Mouse (Mus musculus) forebrain, embryonic 10.5 days (tissue): Measurements from ENCODE around the gene Tcp11l2. TPM values are rescaled to one million over a fixed set of nuclear protein-coding genes. Genes with fewer than 3 reads are reported as not detected.

Experiments
- DNase-seq: peaks from one replicate; pipeline ENCODE4 v3.0.0-alpha.2; 2017; ENCODE audit warnings: low spot score; ENCODE audit errors: extremely low spot score
- H3K27ac ChIP-seq: fragments of 300-500 bp; sonication (generic); 2 replicates; pipeline ENCODE4 v1.5.1; 2016; ENCODE audit warnings: mild to moderate bottlenecking
- H3K27me3 ChIP-seq: fragments of 300-500 bp; sonication (generic); 2 replicates; pipeline ENCODE4 v1.6.1; 2016; ENCODE audit warnings: mild to moderate bottlenecking; ENCODE audit not compliant: poor library complexity, severe bottlenecking
- H3K36me3 ChIP-seq: fragments of 300-500 bp; sonication (generic); replicated peaks from 2 replicates; pipeline ENCODE4 v1.6.1; 2016; ENCODE audit warnings: mild to moderate bottlenecking, moderate library complexity
- H3K4me1 ChIP-seq: fragments of 300-500 bp; sonication (generic); 2 replicates; pipeline ENCODE4 v1.6.1; 2016
- H3K4me3 ChIP-seq: fragments of 300-500 bp; sonication (generic); 2 replicates; pipeline ENCODE4 v1.5.1; 2016; ENCODE audit warnings: mild to moderate bottlenecking, moderate library complexity
- H3K9me3 ChIP-seq: fragments of 300-500 bp; sonication (generic); 2 replicates; pipeline ENCODE4 v1.6.1; 2016; ENCODE audit warnings: mild to moderate bottlenecking, moderate library complexity
- WGBS: fragments of 180-500 bp; shearing (Covaris S2); methylation state at CpG from one replicate; pipeline ENCODE4 v1.1.7; 2016; 5-methylcytosine and 5-hydroxymethylcytosine counted together
- polyA plus RNA-seq: library from polyadenylated mRNA; unstranded; fragments of >200 nt; fragmentation: Nextera tagmentation; extraction: Ambion mirVana; gene quantifications from 2 replicates; pipeline ENCODE4 v1.2.1, GENCODE M21; 2016

The Tcp11l2 gene
- polyA plus RNA-seq, 1 experiment from 2014 or later, result 2.6 TPM

DNA sequence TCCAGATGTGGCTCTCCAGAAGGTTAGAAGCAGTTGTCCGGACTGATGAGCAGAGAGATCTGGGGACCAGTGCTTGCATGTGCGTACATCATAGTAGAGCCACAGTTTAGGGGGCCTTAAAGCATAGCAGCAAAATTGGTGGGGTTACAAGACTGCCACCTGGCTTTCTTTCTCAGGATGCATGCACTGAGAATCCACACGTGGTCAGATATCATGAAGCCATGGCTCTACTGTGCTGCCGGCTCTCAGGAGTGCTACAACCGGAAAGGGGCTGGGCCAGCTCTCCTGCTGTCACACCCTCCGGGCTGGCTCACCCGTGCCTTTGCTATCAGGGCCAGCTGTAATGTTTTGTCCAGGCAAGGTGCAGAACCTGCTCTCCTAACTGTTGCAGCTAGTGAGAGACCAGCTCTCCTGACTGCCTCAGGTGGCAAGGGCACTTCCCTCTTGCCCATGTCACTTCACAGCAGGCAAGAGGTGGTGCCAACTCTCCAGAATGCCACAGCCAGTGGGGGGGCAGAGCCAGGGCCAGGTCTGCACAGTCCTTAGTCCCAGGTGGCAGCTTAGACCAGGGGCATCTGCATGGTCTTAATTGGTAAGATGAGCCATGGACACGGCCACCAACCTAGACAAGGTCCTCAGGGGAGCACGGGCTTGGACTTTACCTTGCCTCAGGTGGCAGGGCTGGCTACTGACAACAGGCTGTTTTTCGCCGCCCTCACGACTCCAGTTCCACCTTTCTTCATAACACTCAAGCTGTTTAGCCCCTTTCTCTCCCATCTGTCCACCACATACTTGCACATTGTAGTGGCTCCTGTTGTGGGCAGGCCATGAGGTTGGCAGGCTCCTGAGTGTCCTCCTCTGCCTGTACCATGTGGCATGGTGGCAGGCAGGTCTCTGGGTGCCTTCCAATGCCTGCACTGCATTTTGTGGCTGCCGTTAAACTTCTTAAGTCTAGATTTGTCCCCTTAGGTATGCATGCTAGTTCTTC is 13.6 kb upstream of the Tcp11l2 start:
- 71% methylated on average over 13 of the region's 13 CpGs for WGBS
- Histone ChIP-seq H3K9me3 (peaks cover 11% of the 10 kb centered on the region; the same call in 1 of the 2 replicates), H3K4me1 (peaks cover 9% of the 10 kb centered on the region), H3K4me3 (no peak overlapping the region), H3K27me3 (no peaks in the 10 kb centered on the region), H3K36me3 (no peaks in the 10 kb centered on the region), H3K27ac (0 out of 2 replicates have a peak overlapping the region, but pooled peaks have one; percentile 9)
- DNase-seq, result no peak

DNA sequence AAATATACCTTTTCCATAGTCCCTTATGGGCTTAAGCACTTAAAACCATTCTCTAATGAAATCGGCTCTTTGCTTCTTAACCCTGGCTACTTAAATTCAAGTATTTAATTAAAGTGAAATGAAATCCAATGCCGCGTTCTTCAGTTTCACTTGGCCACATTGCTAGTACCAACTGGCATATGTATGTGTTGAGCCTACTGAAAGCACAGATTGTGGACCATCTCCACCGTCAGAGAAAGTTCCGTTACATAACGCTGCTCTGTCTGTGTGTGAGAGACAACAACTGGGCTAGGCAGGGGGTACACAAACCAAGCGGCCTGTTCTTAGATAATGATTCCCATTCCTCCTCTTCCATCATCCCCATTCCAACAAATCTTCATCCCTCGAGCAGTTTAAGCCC is 12.0 kb upstream of the Tcp11l2 start:
- no peak for DNase-seq
- WGBS, result 88% methylated on average over 8 of the region's 8 CpGs

DNA sequence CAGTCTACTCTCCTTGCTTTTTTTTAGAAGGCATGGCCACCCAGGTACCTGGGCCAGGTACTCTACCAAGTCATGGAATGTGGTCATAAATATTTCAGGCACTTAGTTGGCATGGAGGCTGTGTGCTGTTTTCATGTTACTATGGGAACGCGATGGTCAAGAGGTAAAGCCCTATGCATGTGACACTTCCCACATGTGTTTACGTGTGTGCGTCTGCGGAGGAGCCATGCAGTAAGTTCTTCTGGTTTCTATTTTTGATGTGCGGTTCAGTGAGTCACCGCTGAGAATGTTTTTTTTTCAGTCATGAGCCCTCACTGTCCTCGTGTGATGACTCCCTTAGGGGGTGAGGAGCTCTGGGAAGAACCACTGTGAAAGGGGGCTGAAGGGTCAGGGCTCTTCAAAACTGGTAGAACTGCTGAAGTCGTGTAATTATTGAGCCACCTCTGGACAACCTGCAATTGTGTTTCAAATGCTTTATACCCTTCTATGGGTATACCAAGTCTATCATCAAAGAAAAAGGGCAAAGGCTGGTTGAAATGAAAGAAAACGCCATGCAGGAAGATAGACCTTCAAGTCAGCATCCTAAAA is 5.3 kb upstream of the Tcp11l2 start:
- 91% methylated on average over 10 of the region's 10 CpGs for whole genome bisulfite sequencing
- Histone ChIP-seq H3K36me3 (no peaks in the 10 kb centered on the region), H3K27me3 (no peaks in the 10 kb centered on the region), H3K27ac (no peak overlapping the region), H3K4me1 (peaks cover 4% of the 10 kb centered on the region), H3K4me3 (no peak overlapping the region), H3K9me3 (no peaks in the 10 kb centered on the region)
- no peak for DNase-seq

More for the DNA sequence above, 12.0 kb upstream of the Tcp11l2 start:
- H3K9me3 ChIP-seq, result no peaks in the 10 kb centered on the region
- H3K27me3 ChIP-seq, result no peaks in the 10 kb centered on the region
- H3K36me3 ChIP-seq, result no peaks in the 10 kb centered on the region
- H3K4me1 ChIP-seq, result peaks cover 9% of the 10 kb centered on the region
- H3K4me3 ChIP-seq, result no peak overlapping the region
- H3K27ac ChIP-seq, result no peak overlapping the region

DNA sequence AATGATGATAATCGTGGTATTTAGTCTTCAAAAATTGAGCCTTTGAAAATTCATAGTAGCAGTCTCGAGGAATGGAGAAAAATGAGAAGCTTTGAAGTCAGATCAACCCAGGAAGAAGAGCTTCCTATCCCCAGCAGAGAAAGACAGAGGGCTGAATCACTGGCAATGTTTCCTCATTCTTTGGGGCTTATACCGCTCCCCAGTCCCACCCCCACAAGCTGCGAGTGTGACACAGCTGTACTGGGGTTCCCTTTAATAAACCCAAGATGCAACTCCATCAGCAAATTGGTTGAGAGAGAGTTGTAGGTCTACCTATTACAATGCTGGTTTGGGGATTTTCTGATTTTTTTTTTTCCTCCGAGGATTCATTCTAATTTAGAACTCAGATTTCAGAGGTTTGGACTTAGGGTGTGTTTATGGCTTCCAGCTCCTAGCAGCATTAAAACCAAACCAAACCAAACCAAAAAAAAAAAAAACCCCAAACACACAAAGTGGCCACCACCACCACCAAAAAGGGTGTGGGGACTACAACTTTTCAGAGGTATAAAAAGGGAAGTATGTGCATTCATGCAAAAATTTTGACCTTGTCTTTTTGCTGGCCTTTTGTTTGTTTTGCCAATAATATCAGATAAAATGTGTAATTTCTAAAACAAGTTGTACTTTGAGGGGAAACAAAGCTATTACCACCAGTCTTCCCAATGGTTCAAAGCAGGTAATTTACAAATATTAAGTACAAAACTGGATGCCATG is 2.6 kb upstream of the Tcp11l2 start:
- Histone ChIP-seq H3K27me3 (peaks cover 14% of the 10 kb centered on the region), H3K4me1 (peaks cover 17% of the 10 kb centered on the region), H3K4me3 (no peak overlapping the region), H3K36me3 (no peaks in the 10 kb centered on the region), H3K27ac (no peak overlapping the region), H3K9me3 (no peaks in the 10 kb centered on the region)
- 72% methylated on average over 5 of the region's 5 CpGs for WGBS
- no peak for DNase-seq

- Histone ChIP-seq H3K36me3 (no peaks in the 10 kb centered on the region), H3K4me1 (peaks cover 17% of the 10 kb centered on the region), H3K27me3 (peaks cover 16% of the 10 kb centered on the region), H3K4me3 (peak overlapping the region; percentile 89), H3K9me3 (no peaks in the 10 kb centered on the region), H3K27ac (peak overlapping the region; percentile 93; the same call in 1 of the 2 replicates)
- no peak for DNase-seq
- WGBS, result under 1% methylated on average over 14 of the region's 14 CpGs
Measured at GRCm38 (mm10) chr10:84576029-84576394, 414 bp upstream of the Tcp11l2 start.

DNA sequence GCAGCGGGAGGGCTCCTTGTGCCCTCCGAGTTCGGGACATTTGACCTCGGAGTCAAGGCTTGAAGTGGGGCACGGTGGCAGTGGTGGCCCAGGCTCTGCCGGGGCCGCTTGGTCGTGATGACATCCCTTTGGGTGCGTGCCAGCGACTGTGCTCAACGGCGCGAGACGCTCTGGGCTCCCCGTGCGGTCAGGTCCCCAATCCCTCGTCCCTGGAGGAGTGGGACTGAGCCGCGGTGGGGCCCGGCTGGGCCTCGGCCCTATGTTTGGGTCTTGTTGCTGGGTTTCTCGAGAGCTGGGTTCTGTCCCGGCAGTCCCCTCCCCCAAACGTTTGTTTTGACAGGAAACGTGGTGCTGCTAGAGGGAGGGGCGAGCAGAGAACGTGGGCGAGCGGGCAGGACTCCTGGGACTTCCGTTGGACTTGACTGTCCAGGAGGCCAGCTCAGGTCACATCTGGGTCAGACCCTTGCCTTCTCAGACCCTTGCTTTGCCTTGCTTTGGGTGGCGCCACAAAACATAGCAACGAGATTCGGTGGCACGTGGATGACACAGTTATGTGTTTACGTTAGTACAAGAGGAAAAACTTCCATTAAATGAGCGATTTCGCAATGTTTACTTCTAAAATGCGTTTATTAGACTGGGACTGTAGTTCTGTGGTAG is 773 bp downstream of the Tcp11l2 start:
- WGBS, result 6% methylated on average over 38 of the region's 38 CpGs
- Histone ChIP-seq H3K27ac (peak overlapping the region; percentile 93), H3K4me3 (peak overlapping the region; percentile 89), H3K27me3 (peaks cover 16% of the 10 kb centered on the region), H3K36me3 (no peaks in the 10 kb centered on the region), H3K9me3 (no peaks in the 10 kb centered on the region), H3K4me1 (peaks cover 17% of the 10 kb centered on the region)
- peak; percentile 47 for DNase-seq

DNA sequence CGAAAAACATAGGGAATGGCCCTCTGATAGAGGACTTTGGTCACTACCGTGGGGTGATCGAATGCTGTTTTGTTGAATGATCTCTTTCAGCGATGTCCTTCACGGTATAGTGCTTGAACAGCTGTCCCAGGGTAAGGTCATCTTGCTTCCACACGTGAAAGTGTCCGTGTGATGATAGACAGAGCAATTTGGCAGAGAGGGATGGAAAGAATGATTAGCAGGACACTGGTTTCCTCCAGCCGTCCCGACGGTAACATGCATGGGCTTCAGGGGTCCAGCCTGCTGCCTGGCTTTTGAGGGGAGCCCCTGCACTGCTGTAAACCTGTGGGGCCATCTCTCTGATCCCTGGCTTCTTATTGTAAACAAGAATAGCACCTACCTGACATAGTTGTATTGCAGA is 2.3 kb downstream of the Tcp11l2 start:
- Histone ChIP-seq H3K4me3 (no peak overlapping the region), H3K27me3 (peaks cover 16% of the 10 kb centered on the region)
- WGBS, result 84% methylated on average over 10 of the region's 10 CpGs

DNA sequence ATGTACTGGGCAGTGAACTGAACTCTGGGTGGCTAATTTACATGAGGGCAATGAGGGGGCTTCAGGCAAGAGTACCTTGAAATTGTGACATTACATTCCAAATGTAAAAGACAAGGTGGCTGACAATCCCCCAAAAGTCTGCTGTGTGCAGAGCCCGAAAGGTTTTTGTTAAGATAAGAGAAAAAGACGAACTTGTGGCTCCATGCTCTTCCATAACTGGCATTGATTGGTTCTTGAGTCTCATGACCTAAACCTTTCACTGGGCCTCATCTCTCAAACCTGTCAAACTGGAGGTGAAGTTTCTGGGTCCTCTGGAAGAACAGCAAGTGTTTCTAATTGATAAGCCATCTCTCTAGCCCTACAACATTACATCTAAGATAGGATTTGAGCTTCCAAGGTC is 3.1 kb downstream of the Tcp11l2 start:
- Histone ChIP-seq H3K27ac (no peak overlapping the region), H3K27me3 (peaks cover 16% of the 10 kb centered on the region), H3K9me3 (no peaks in the 10 kb centered on the region), H3K4me3 (no peak overlapping the region), H3K4me1 (peaks cover 17% of the 10 kb centered on the region), H3K36me3 (no peaks in the 10 kb centered on the region)
- 82% methylated on average over 2 of the region's 2 CpGs for WGBS
- no peak for DNase-seq

More for the DNA sequence above, 2.3 kb downstream of the Tcp11l2 start:
- no peaks in the 10 kb centered on the region for H3K9me3 ChIP-seq
- DNase-seq, result no peak
- no peaks in the 10 kb centered on the region for H3K36me3 ChIP-seq
- H3K4me1 ChIP-seq, result peaks cover 17% of the 10 kb centered on the region
- no peak overlapping the region for H3K27ac ChIP-seq

DNA sequence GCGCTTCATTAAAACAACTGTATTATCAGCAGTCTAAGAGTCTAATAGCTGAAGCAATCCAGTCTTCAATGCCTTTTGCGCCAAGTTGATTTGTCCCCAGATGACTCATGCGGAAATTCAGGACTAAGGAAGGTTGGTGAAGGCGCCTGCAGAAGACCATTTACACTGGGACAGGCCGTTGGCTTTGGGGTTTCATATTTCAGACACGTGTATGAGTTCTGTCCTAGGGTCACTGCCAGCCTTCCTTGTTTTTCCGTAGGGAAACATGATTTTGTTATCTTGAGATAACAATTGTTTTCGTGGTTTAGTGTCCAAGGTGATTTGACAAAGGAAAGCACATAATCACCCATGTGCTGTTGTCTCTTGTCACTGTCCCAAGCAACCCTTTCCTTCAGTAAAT is 4.8 kb downstream of the Tcp11l2 start:
- Histone ChIP-seq H3K36me3 (no peaks in the 10 kb centered on the region), H3K4me1 (peaks cover 13% of the 10 kb centered on the region), H3K4me3 (no peak overlapping the region), H3K27ac (no peak overlapping the region), H3K27me3 (peaks cover 16% of the 10 kb centered on the region), H3K9me3 (no peaks in the 10 kb centered on the region)
- WGBS, result 87% methylated on average over 8 of the region's 8 CpGs
- DNase-seq, result no peak

DNA sequence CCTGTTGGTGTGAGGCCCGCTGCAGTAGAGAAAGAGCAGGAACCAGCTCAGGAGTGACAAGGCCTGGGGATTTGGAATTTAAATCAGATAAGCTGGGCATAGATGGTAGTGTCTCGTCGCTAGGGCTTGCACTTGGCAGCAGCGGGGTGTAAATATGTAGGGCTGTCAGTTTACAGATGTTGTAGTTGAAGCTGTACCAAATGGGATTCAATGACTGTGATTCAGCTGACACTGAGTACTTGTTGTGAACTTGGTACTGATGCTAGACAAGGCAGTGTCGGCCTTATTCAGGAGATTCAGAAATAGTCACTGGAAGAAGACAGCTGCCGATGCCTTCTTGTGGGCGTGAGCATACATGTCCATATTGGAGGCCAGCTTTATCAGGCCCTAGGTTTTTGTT is 5.8 kb downstream of the Tcp11l2 start:
- peaks cover 8% of the 10 kb centered on the region for H3K4me1 ChIP-seq
- WGBS, result 88% methylated on average over 7 of the region's 7 CpGs

GRCm38 (mm10) chr10:84584451-84585293 is 8.2 kb downstream of the Tcp11l2 start:
- WGBS, result 83% methylated on average over 11 of the region's 11 CpGs
- DNase-seq, result no peak

More for the DNA sequence above, 5.8 kb downstream of the Tcp11l2 start:
- no peaks in the 10 kb centered on the region for H3K9me3 ChIP-seq
- no peak overlapping the region for H3K4me3 ChIP-seq
- DNase-seq, result no peak
- H3K27ac ChIP-seq, result no peak overlapping the region
- peaks cover 16% of the 10 kb centered on the region for H3K27me3 ChIP-seq
- no peaks in the 10 kb centered on the region for H3K36me3 ChIP-seq

More at GRCm38 (mm10) chr10:84584451-84585293, 8.2 kb downstream of the Tcp11l2 start:
- Histone ChIP-seq H3K36me3 (no peaks in the 10 kb centered on the region), H3K27me3 (no peaks in the 10 kb centered on the region), H3K4me3 (no peak overlapping the region), H3K9me3 (no peaks in the 10 kb centered on the region), H3K27ac (no peak overlapping the region), H3K4me1 (no peaks in the 10 kb centered on the region)
